Mouse (Mus musculus) kidney, postnatal 36 days (tissue): ENCODE data around the gene Errfi1.

Experiments
- DNase-seq, 2 experiments: peaks; one replicate each; pipeline ENCODE4 v3.0.0; 2021 to 2022; ENCODE audit warnings: mixed read lengths in 2 of 2

Gene Errfi1

DNA sequence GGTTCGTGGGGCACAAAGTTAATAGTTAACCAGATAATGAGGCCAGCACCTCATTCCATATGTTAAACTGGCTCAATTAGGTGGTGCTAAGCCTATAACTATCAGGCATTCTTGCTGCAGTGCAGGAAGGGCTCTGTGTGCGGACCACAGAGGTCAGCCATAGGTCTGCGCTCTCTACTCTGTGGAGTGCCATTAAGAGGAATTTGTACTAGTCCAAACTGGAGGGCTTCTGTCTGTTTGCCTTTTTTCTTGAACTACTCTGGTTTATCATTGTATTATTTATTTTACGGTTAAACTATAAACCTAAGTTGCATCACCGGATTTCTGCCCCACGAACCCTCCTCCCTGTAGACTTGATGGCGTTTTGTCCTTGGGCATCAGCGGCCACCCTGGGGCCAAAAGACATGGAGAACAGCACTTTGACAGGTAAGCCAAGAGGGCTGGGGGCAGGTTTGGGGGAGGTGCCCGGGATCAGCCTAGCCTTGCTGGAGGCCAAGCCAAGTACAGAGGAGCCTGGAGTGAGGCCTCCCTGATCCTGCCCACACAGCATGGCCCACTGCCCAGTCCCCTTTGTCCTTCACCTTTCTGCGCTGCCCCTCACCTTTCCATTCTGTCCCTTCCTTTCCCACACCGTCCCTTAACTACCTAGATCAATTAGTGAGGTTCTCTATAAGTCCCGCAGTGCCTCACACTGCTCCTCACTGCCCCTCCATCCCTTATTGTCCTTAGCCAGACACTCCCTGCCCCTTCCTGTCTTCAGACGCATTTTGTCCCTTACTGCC is at the start of gene Errfi1:
Gene Errfi1 (plus strand): TSS at position 240 of the 782 bp plus-strand sequence.
- peak; percentile 91 to 94 for DNase-seq

DNA sequence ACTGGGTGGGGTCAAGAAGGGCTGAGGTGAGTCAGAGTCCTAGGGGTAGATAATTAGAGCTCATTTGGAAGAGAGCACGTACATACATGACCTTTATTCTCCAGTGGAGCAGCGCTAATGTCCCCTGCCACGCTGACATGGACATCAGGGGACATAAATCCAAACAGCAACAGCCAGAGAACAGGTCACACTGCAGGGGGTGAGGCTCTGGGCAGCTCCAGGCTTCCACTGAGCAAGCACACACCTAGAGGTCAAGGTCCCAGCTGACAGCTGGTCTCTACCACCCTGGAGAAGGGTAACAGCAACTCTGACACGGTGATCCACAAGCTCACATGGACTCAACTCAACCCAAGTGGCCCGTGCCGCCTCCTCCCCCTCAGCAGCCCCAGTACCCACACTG is 49.5 kb upstream of the Errfi1 start:
- peak; percentile 61 to 69 for DNase-seq

DNA sequence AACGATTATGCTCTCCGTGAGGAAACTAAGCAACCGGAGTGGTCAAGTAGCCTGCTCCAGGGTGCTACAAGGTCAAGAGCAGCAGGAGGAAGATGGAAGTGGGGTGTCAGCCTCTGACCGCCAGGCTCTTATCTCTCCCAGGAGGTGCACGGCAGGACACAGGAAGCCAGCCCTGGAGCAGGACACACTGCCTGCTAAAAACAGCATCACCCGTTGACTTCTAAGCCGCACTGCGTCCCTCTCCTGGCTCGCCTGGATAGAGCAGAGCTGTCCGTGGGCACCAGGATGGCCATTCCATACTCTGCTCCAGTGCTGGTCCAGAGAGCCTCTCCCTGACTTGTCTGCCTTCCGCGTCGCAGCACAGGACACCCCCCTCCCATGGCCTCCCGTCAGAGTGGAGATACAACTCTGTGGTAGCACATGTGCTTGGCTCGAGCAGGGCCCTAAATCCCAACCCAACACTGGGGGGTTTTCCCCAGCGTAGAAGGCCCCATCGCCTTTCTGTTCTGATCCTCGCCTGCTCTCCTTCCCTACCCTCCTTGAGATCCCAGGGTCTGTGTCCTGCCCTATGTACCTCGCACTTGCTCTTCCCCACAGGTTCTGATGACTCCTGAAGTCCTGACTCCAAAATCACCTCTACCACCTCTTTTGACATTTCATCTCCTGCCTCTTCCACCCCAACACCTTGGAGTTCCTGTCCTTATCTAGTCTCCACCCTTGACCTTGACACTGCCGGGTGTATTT is 45.8 kb upstream of the Errfi1 start:
- DNase-seq: no peak

DNA sequence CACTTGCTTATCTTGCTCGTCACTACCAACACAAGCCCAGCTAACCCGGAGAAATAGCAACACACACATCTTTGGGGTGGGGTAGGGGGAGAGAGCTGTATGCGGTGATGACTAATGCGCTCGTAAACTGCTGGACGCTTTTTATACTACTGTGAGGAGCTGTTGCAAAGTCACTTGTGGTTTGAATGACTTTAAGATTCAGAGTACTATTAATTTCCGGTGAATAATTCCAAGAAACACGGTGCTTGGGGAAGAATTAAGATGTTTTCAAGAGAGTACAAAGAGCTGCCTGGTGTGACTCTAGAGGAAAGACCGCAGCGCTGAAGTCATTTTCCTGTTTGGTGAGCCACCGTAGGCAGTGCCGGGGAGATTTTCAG is 45.3 kb upstream of the Errfi1 start:
- peak in 1 of 2 experiments; percentile 24 for DNase-seq

DNA sequence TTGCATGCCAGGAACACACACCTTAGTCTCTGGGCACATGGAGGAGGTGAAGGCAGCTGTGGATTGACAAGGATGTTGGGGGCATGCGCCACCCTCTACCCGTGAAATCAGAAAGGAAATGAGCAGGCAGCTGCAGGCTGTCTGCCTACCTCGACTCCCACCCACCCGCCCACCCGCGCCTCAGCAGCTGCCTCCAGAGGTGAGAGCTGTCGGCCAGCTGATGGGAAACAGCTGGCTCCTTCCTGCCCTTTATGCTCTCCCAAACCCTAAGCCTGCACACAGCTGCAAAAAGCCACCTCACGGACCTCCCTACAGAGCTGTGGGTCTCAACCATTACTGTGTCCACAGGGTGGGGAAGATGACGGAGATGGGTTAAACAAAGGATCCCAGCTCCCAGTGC is 44.4 kb upstream of the Errfi1 start:
- no peak for DNase-seq

DNA sequence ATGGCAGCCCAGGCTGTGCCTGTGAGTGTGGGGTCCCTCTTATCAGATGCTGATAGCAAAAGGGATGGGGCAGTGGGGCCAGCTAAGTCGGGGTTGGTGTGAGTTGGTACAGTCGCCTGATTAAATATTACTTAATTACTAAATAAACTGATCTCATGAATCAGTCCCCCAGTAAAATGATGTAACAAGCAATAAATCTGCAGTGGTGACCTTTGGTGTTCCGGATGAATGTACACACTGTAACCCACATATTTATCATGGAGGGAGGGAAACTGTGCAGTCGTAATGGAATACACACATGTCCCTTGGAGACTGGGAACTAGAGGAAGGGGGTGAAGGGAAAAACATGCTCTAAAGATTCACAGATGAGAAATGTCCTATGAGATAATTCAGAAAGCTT is 38.6 kb upstream of the Errfi1 start:
- DNase-seq: no peak

DNA sequence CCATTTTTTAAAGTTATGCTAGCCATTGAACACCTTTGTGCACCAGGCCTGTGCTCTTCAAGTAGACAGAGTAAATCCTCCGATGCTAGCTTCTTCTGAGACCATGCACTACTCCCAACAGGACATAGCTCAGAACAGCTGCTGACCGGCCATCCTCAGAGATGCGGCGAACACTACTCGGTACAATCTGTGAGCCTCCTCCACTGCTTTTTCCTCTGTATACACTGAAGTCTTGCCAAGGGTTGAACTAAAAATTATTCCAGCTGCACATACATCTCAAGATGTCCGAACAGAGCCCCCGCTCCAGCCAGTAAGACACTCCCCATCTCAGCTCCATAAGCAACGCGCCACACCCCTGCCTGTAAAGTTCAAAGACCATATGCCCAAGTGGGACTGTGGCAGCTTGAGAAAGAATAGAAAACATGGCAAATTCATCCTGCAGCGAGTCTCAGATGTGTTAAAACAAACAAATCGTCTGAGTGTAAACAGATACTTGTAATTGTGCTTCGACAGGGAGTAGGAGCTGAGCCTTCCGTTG is 37.2 kb upstream of the Errfi1 start:
- no peak for DNase-seq

DNA sequence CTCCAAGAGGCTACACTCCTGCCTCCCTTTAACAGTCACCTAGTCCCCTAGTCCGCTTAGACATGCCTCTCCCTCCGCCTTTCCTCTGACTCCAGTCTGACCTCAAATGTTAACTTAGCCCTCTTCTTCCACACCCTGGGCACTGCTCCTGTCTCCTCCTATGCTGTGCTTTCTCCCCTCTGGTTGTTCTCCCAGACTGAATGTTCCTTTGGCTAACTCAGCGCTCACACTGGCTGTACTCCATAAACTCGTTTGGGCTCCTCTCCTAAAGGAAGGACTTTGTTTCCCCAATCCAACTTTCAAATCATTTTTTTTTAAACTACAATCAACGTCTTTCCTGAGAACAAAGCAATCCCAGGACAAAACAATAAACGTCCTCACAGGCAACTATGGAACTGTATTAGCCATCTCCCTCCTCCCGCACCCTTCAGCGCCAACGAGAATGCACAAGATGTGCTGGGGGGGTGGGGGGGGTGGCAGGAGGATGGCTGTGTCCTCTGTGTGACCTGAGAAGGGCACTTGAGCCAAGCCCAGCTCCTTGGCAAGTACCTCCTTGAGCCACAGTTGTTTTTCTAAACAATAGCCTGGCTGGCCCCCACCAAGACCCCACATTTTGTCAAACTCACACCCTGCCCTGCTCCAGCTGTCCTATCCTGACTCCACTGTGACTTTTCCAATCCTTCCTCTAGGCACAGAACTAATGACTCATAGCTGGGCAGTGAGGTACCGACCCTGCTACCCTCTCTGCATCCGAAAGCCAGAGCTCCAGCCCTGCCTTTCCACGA is 34.4 kb upstream of the Errfi1 start:
- DNase-seq: peak; percentile 50 to 62

DNA sequence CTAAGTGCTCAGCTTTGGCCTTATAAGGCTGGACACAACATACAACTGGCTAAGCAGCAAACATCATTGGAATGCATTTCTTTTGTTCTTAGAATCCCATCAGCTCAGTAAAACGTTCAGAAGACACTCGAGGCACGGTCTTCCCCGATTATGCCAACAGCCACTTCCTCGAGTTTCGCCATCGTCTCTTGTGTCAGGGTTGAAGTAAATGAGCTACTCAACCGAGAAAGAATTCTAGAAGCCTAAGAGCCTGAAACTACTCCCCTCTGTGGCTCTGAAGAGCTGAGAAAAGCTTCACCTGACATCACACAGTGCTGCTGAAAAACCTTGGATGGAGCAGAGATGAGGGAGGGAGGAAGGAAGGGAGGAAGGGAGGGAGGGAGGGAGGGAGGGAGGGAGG is 32.3 kb upstream of the Errfi1 start:
- no peak for DNase-seq

DNA sequence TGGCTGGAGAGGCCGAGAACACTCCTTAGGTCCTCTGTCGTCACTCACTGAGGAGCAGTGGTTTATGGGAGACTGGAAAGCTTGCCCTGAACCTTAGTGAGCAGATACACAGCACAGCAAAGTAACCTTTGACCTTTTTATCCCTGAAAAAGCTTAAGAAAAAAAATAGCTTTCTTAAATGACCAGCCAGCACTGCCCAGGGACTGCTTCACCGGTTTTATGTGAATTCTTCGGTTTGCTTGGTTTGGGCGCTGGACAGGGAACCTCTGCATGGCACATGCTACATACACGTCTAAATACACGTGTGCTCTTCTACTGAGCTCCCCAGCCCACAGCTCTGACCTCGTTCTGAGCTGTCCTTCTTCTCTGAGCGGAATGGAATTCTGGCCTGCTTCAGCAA is 31.1 kb upstream of the Errfi1 start:
- DNase-seq: peak; percentile 40 to 47

DNA sequence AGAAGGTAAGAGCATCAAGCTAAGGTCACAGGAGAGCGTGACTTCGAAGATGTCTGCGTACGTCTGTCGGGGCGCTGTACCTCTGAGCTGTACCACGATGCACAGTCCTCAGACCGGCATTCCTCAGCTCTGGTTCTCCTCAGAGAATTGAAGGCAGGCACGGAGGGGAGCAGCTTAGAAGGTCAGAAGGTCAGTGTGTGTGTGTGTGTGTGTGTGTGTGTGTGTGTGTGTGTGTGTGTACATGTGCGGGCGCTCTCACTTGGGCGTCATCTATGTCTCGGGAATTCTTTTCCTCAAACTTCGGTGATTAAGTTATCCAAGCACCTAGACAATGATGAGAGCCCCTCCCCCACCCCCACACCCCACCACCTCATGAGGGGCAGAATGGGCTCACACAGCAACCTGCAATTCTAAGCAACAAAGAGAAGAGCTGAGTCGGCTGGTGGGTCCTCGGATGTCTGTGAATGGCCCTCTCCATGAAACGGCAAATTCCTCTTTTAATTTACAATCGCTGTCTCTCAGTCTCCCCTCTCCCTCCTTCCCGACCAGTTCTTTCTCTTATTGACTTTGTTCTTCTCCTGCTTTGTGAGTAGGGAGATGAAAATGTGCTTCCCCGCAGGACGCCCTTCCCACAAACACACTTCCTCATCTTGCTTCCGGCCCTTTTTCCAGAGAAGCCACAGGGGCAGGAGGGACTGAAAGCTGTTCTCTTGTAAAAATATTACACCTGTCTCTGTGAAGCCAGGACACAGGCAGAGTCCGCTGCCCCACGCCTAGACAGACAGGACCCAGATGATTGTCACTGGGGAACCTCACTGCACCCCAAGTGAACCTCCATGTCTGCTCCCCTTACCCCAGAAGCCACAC is 29.9 kb upstream of the Errfi1 start:
- DNase-seq: no peak

DNA sequence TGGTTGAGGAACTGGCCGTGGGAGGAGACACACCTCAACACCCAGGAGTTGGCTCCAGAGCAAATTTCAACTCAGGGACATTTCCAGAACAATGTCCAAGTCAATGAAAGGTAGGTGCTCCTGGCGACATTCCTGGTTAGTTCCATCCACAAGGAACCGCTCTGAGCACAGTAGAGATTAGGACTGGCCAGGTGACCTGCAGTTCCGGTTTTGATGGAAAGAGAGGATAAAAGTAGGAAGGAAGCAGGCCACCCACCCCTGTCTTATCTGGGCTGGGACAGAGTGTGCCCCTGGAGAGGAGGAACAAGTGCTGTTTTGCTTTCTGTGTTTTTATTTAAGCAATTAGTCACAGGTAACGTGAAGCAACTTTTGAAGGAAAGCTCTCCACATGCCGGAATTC is 28.8 kb upstream of the Errfi1 start:
- DNase-seq: peak; percentile 48 to 56

DNA sequence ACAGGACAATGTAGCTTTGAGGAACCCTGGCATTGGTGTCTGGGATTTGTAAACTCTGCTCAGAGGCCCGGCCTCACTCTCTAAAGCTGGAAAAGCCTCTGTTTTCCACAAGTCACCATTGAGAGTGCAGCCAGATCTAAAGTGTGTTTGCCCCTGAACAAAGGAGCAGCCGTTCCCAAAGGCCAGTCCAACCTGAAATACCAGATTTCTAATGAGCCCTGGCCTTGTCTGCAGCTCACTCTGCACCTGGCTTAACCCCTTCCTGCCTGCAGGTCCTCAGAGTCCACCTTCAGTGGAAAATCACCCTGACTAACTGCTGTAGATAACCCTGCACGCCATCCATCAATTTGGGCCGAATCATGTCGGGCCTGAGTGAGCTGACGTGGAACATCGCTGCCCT is 28.2 kb upstream of the Errfi1 start:
- peak; percentile 71 to 80 for DNase-seq

DNA sequence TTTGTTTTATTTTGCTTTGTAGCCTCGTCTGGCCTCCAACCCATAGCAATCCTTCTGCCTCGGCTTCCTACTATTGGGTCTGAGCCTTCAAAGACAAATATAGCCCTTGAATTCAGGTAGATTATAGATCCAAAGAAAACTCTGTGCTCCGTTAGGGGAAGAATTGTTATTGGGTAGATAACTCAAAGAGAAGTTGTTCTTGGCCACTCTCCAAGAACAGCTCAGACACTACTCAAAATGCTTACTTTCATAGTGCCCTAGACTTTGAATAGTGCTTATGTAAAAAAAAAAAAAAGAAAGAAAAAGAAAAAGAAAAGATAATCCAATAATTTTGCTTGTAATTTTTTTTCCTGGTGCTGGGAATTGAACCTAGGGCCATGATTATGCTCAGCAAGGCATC is 22.4 kb upstream of the Errfi1 start:
- no peak for DNase-seq

DNA sequence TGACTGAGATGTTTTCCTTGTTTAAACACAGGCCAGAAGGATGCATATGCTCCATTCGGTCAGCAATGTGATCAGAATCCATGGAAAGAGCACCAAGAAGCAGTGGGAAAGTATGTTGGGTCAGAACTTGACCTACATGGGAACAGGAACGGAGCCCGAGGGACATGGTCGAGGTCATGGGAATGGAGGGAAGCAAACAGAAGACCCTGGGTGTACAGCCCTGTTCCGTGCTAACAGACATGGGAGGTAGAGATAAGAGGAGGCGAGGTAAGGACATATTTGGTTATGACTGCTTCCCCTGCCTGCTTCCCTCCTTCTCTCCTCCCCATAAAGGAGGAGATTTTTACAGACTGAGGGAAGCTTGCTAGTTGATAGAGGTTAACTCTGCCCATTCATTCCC is 21.8 kb upstream of the Errfi1 start:
- DNase-seq: no peak

DNA sequence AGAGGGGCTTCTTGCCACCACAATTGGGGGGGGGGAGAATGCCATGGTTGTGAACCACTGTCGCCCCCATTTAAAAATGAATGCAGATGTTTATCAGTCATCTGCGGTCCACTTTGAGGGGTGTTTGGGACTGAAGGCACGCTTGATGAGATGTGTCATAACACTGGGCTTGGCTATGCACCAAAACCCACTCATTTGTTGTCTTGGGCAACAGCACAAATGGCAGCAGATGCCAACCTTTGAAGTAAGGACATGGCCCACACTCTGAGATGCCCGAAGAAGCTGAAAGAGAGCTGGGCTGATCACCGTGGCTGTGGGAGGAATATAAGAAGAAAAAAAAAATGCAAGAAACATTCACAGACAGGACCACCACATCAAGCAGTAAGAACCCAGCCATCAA is 18.6 kb upstream of the Errfi1 start:
- DNase-seq: no peak

DNA sequence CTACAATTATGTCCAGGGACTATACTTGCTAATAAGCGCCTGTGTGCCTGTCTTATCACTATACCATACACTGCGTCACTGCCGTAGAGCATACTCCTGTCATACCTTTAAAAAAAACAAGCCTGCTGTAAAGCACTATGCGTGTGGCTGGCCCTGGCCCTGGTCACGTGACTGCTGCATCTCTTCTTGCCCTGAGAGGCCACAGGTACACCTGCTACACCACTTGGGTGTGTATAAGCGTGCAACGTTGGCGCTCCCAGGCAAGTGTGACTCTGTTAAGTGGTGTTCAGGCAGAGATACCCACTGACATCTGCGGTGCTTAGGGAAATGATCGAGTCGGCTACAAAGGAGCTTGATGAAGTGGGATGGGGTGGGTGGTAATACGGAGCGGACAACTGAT is 17.5 kb upstream of the Errfi1 start:
- no peak for DNase-seq

DNA sequence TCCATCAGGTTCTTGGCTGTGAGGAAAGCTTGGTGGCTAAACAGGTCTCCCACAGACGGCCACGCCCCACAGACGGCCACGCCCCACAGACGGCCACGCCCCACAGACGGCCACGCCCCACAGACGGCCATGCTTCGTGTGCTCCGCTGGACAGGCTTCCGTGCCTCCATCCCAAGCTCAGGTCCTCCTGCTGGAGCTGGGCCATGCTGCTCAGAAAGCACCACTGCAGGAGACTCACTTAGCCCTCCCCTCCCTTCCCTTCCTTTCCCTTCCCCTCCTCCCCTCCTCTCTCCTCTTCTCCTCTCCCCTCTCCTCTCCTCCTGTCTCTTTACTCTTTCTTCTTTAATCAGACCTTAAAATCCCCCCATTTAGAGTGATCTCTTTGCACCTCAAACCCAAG is 16.8 kb upstream of the Errfi1 start:
- no peak for DNase-seq

DNA sequence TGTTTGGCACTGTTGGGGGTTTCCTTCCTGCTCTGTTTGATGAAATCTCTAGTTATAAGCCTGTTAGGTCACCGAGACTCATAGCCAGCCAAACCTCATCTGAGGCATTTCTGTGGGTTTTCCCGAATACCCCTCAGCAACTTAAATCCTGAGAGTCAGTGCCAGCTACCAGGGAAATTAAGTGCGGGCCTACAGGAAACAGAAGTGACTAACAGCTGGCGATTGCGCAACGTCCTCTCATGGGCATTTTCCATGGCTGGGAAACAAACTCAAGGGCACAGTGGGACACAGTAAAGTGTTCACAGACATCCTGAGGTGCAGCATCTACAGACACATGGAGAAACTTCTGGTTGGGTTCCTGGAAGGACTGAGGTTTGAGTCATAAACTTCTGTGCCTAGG is 16.3 kb upstream of the Errfi1 start:
- DNase-seq: peak; percentile 59 to 68

DNA sequence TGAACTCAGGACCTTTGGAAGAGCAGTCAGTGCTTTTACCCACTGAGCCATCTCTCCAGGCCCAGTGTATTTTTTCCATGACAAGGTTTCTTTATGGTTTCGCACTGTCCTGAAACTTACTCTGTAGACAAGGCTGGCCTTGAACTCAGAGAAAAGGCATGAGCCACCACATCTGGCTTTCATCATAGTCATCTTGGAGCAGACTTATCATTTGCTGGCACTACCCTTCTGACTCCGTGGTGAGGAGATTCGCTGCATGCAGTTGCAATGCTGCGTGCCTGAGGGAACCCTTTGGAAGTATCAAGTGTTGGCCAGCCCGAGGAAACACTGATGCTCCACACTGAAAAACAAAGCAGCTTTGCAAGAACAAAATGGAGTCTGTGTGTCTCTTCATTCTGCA is 11.7 kb upstream of the Errfi1 start:
- no peak for DNase-seq

DNA sequence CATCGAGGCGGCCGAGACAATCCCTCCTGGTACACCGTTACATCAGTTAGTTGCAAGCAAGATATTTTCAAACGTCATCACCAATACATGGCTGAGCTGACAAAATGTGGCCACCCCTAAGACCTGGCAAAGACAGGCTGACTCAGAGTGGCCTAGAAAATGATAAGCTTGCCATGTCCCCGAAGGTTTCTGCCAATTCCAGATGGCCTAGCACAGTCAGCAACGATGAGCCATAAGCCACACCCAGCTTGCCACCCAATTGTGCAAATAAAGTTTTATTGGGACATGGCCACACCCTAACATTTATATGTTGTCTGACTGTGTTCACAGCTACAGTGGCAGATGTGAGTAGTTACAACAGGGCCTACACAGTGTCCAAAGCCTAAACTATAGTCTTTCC is 10.5 kb upstream of the Errfi1 start:
- DNase-seq: no peak

DNA sequence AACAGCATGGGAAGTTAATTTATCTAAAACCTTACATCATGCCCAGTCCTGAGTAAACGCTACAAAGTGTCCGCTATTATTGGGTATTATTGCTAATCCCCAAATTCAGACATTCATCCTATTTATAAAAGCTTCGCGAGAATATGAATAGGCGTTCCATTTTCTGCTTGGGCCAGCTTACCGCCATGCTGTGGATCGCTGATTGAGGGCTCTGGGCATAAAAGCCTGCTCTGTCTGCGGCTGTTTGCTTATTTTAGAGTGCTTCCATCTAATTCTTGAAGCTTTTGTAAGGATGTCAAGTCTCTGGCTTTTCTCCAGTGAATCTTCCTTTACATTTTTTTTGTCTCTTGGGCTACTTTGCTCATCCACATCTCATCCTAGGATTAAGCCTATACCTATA is 7.4 kb upstream of the Errfi1 start:
- no peak for DNase-seq
